Mouse (Mus musculus): ENCODE measurements around the gene Lrrc8d.

Lrrc8d gene

DNA sequence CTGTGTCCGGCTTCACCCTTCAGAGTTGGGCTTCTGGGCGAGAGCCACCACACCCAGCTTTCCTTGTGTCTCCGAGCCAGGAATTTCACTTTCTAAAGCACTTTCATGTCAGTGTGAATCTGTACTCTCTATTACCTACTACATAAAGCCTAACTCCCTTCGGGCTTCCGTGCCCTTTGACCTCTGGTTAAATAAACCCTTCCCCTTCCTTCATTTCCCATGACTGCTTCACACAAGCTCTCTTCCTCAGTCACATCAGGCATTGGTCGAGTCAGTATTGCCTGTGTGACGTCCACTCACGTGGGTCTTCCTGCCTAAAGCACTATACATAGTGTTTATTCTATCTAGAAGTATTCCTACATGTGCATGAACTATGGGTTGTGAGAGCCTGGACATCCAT, 77.9 kb downstream of the Lrrc8d start:
- no peak for DNase-seq

DNA sequence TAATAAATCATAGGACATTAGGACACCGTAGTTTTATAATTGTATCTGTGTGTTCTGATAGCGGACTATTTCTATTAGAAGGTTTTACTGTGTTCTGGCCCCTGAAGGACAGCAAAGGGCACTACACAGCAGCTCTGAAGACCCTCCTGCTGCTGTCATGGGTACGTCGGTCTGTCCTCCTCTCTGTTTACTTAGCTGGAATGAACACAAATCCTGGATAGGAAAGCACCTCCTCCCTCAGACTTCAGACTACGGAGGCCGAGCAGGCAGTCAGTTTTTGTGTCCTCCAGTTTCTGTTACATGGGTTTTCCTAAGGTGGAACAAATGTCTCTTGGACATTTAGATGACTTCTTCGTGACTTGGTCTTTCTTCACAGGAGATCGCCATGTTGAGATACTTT, 78.4 kb downstream of the Lrrc8d start:
- no peak for DNase-seq

DNA sequence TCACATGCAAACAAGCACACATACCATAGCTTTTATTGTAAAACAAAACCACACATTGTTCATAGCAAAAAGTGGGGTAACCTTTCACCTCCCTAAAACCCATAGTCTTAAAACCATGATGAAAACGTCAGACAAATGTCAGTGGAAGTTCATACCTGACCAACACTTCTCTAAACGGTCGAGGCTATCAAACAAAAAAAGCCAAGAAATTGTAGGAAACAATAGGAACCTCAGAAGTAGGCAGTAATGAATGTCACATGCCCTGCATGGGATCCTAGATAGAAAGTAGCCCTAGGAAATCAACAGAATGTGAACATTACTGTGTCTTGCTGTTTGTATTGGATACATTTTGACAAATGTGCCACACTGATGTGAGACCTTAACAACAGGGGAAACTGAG, 79.0 kb downstream of the Lrrc8d start:
- DNase-seq = no peak

DNA sequence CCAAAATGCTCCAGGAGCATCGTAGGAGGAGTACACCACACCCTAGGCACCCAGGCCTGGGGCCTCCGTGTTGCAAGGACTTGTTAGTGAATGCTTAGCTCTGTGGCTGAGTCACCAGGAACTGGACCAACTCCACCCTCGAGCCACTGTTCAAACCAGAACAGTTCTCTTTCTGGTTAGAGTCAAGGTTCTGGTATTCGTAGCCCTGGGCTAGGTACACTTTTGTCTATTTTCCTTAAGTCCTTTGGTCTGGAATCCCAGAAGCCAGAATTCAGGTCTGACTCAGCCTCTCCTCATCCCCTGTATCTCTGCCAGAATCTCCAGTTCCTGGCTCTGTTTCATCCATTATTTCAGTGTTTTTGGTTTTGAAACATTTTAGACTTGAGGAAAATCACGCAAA, 79.6 kb downstream of the Lrrc8d start:
- DNase-seq = no peak

DNA sequence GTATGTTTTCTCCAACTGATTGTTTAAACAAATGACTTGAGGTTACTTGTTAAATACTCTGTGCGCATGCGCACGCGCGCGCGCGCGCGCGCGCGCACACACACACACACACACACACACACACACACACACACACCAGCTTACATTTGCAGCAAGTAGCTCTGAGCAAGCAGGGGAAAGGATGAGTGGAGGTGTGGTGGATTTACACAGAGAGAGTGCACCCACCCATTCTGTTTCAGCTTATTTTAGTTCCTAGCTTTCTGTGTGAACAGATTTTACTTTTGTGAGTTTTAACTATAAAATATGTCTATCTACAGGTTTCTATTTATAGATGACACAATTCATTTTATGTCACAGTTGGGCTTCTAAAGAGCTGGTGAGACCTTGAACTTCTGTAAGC, 84.1 kb downstream of the Lrrc8d start:
- no peak for DNase-seq

DNA sequence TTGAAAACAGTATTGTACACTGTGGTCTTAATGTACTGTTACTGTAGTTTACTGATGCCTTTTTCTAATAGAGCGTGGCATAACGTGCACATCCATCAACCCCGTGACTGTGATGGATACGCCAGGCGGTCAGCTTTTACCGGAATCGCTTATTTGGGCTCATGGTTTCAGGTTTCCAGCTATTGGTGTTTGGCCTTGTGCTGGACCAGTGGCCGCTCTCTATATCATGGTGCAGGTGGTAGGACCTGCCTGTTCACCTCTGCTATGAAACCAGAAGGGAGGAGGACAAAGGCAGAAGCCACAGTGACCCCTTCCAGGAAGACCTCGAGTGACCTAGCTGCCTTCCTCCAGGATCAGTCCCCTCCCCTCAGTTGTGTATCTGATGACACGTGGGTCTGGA, 85.0 kb downstream of the Lrrc8d start:
- DNase-seq = no peak

DNA sequence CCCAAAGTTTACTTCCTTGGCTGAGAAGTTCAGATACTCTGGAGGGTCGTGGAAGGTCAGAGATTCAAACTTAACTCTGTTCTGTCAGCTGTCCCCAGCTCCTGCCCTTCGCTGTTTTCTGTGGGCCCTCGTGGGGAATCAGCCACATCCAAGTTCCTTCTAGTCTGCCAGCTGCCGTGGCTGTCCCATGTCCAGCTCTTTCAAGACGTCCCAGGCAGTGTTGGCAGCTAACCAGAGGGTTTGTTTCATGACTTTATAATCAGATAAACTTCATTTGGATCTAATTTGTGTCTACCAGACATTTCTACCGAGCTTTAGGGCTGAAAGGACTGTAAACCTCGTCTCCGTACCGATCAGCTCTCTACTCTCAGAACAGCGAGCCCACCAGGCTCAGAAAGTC, 87.8 kb downstream of the Lrrc8d start:
- DNase-seq = no peak

DNA sequence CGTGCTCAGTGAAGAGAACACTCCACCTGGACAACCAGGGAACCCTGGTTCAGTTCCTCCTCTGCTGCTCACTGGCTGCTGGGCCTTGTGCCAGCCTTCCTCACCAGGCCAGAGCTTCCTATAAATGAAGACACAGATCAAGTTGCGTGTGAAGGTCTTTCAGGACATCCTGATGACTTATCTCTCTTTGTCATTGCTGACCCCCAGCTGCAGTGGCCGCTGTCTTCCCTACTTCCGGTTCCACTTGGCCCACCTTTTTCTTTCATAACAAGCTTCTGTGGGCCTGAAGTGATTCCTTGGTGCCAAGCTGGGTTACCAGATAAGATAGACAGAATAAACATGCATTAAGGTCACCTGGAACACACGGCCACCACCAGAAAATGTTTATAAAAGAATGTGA, 90.0 kb downstream of the Lrrc8d start:
- DNase-seq = peak in 1 of 2 experiments; percentile 22

DNA sequence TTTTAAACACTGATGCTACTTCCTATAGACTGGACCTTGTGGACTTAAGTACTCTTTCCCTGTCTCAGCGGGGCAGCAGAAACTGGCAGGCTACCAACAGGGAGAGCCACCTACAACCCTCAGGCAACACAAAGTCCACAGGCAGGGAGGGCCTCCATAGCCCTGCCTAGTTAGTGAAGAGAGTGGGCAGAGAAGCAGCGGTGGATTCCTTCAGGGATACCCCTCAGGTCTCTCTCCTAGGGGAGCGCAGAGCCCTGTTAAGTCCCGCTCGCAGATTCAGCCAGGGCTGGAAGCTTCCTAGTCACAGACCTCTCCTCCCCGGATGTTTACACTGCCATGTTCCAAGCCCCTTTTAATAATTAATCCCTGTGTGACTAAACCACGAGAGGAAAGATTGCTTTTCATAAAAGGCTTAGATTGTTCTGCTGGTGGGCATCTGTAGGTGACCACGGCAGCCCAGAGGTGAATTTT, 92.6 kb downstream of the Lrrc8d start:
- peak; percentile 54 to 57 for DNase-seq

DNA sequence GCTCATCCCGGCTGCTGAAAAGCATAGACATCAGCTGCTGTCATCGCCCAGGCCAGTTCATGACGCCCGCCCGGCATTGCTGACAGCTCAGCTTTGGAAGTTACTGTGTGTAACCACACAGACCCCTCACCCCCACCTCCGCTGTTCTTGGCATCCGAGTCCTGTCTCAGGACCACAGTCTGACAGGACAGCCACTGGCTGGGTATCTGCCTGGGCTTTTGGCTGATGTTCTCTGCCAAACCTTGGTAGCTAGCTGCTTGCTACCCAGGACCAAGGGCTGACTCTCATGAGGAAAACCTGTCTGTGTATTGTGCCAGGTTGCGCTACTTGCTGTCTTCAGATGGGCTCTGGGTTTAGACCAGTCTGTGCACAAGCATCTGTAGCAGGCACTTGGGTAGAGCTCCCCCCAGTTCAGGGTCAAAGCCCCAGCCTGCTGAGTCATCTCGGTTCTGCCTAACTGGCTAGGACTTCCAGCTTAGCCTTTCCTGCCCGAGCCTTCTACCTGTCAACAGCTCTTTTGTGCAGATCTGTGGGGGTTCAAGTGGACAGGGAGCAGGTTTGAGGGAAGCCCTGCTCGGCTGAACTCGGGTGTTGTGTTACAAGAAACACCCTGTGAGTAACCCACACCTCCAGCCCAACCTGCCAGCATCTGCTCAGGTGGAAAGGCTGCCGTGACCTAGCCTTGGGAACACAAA, 93.2 kb downstream of the Lrrc8d start:
- DNase-seq = peak; percentile 52 to 57

DNA sequence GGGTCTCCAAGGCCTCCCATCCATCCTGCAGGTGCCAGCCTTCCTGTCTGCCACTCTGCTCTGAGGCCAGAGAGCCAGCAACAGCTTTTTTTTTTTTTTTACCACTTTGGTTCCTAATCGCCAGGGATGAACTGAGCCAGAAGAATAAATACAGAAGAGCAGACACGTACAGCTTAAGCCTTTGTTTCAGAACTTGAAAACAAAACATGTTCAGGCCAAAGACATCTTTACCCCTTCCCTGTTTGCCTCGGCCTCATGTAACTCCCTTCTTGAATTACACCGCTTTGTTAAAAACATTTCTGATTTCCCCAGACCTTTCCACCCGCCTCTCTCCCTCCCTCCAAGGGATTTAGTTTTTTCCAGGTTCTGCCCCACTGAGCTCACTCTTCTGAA, 93.8 kb downstream of the Lrrc8d start:
- no peak for DNase-seq

DNA sequence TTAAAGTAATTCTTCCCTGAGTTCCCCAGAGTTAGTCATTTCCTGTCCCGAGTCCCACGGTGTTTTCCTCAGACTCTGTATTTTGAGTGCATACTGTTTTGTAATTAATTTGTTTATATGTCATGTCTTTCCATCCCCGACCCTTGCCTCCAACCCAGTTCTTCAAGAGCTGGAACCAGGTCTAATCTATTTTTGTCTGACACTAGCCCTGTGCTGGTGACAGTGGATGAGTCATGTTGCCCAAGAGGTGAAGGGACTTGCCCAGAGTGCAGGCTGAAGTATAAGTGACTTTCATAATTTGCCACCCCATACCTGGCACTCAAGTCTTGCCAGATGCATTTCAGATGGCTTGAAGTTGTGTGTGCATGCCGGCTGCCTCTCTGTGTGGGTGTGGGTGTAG, 98.7 kb downstream of the Lrrc8d start:
- DNase-seq = no peak

DNA sequence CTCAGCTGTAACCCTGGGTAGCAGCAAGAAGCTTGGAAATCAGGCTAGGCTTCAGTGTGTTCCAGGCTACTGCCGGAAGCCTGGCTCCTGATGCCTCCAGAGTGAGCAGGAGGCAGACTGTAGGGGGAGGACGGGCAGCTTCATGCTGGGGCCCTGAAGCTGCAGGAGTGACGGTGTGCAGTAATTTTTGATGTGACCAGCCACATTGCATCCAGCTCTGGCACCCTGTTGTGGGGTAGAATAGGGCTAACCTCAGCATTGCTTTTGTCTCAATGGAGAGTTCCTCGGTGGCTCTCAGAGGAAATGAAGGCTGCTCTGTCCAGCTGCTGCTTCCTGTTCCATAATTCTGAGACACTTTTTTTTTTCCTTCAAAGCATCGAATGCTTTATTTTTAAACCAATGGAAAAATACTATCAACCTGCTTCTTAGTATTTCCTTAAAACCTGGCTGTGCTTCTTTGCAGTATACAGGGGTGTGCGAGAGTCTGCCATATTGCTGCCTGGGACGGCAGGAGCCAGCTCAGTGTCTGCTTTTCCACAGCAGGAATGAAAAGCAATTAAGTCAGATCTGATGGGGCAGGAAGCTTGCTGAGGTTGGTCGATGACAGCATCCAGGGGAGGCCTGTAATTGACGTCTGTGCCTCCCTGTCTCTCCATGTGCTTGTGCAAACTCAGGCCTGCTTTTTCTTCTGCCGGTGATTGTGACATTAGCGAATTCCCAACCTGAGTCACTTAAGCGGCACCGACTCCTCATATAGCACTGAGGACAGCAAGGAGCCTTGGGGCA, 100.3 kb downstream of the Lrrc8d start:
- DNase-seq = peak in 1 of 2 experiments; percentile 16

DNA sequence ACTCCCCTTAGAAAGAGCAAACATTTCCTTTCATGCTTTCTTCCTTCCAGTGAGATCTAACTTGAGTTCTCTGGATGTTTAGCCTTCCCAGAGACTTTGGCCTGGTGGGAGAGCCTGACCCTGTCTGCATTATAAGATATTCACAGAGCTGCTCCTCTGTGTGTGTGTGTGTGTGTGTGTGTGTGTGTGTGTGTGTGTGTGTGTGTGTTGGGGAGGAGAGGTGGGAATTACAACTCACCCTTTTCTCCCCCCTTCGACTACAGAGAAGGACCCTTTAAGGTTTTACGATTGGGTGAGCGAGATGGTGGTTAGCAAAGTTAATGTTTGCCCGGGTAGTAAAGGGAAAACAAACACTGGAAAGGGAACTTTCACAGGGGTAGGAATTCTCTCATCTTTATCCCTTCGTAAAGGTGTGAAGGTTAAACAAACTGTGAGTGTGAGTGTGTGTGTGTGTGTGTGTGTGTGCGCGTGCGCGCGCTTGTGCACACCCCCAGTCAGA, 101.3 kb downstream of the Lrrc8d start:
- no peak for DNase-seq

DNA sequence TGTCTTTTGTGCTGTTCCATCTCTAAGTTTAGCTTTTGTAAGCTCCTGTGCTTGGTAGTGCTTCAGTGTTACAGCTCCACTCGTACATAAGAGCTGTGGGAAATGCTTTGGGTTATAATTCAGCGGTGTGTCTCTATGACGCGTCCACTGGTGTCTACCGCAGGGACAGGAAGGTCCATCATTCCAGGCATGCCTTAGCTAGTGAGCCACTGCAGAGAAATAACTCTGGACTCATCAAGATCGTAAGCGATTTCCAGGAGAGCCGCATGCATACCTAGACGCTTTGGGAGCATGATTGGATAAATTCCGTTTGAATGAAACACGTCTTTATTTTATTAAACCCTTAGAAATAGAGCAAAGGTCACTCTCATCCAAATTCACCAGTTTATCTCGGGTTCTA, 106.2 kb downstream of the Lrrc8d start:
- no peak for DNase-seq

DNA sequence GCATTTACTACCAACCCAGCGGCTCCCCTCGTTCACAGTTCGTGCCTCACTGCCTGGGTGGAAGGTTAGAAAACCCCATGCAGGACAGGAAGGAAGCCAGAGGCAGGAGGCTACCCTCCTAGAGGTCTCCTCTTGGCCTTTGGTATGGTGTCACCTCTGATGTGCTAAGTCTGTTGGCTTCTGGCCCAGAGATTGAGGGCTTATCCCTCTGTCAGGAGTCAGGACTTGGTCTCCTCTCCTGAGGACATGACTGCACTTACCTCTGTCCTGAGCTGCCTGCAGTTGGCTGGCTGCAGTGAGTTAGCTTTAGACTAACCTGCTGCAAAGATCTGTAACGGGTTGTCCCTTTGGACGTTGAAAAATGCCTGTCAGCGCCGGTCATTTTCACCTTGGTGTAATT, 107.7 kb downstream of the Lrrc8d start:
- no peak for DNase-seq

DNA sequence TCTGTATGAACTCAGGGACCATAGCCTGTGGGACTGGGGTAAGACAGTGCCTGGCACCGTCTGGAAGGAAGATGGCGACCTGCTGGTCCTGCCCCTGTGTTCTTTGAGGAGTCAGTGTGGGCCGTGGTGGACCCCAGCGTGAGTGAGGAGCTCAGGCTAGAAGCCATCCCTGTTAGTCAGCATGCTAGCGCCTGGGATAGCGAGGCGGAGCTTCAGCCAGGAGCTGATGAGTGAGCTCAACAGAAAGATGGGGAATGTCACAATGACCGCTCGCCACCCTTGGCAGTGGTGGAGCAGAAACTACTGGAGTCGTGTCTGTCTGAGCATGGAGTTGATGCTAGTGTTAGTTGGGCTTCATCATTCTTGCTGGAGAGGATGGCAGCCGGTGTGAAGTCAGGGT, 109.3 kb downstream of the Lrrc8d start:
- no peak for DNase-seq

DNA sequence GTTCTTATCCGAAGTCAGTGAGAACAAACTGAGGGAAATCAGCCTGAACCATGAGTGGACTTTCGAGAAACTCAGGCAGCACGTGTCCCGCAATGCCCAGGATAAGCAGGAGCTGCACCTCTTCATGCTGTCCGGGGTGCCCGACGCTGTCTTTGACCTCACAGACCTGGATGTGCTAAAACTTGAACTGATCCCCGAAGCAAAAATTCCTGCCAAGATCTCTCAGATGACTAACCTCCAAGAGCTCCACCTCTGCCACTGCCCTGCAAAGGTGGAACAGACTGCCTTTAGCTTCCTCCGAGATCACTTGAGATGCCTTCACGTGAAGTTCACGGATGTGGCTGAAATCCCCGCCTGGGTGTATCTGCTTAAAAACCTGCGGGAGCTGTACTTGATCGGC, 113.3 kb downstream of the Lrrc8d start:
- DNase-seq = no peak

DNA sequence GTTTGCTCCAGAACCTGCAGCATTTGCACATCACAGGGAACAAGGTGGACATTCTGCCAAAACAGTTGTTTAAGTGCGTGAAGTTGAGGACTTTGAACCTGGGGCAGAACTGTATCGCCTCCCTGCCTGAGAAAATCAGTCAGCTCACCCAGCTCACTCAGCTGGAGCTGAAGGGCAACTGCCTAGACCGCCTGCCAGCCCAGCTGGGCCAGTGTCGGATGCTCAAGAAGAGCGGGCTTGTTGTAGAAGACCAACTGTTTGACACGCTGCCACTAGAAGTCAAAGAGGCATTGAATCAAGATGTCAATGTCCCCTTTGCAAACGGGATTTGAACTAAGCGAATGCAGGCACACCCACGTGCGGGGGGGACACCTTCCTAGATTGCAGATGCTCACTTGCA, 114.2 kb downstream of the Lrrc8d start:
- peak in 1 of 2 experiments; percentile 22 for DNase-seq

DNA sequence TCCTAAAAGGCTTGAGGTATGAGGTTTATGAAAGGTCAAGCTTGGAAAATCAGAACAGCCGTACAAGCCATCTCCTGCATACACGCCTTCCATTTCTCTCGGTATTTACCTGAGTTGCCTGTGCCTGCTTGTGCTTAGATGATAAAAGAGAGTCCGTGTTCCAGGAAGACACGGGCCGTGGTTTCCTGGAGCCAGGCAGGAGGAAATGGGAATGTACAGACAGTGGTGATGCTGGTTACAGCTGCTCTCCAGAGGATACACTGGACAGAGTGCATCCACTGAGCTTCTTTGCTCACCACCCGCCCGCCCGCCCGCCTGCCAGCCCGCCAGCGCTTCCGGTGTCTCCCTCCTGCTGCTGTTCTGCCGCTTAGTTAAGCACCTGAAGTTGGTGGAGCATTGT, 116.3 kb downstream of the Lrrc8d start:
- DNase-seq = no peak

DNA sequence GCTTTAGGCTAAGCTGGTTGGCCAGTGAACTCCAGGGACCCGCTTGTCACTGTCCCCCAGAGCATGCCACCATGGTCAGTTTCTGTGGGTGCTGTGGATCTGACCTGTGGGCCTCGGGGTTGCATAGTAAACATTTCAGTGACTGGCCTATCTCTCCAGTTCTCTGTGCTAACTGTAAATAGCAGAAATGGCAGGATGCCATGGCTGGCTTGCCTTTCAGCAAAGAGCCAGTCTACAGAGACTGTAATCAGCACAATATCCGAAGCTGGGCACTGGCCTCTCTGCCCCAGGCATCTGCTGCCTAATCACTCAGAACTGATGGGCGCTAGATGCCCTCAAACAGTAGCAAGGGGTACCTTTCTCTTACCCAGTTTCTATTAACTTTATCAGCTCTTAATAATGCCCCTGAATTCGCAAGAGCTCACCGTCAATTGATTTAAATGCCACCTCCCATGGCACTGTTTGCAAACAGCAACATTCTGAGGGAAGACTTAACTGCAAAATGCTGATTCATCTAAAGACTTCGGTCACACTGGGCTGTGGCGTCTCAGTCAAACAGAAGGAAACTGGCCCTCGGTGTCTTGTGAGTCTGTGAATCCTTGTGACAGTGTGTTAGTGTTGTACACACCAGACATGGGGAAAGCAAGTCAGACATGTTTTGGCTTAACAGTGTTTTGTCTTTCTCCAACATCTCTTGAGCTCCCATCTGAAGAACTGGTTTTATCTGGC, 117.6 kb downstream of the Lrrc8d start:
- peak; percentile 29 to 34 for DNase-seq

DNA sequence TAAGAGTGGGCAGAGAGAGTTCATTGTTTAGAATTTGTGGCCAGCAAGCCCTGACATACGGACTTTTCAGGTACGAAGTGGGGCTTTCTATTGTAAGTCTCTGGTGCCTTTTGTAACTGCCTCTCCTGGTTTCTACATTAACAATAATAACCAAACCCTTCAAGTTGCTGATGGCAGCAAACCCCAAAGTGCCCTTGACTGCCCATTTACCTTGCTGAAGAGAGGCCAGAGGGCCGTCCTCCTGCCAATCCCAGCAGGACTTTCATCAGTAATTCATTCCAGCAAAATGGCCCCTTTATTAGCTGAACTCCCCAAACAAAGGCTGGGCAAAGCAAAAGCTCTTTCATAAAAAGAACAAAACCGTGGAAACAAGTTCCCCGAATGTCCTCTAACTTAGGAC, 118.6 kb downstream of the Lrrc8d start:
- DNase-seq = no peak

DNA sequence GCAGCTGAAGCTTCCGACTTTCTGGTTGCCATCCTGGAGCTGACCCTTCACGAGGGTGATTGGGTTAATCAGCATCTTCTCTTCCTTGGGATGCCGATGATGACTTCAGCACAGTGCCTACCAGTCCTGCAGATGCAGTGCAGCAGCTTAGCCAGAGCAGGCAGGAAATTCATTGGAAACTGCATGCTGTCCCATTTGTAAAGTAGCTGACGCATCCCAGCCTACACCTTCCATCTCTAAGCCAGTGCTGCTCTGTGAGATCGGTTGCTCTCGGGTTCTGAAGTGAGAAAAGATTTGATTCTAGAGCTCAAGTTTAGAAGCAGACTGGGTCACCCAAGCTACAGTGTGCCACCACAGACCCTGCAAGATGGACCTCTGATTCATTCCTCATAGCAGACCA, 121.6 kb downstream of the Lrrc8d start:
- DNase-seq = no peak

All from cerebellum, adult 18-20 months (tissue).